Mouse (Mus musculus) MEL (cell line): Measurements from ENCODE around the gene Gyg. TPM values are rescaled to one million over a fixed set of nuclear protein-coding genes. Genes with fewer than 3 reads are reported as not detected.

ENCODE experiments used
- DNase-seq: peaks from one replicate; pipeline ENCODE4 v3.0.0; 2011; ENCODE audit warnings: low read depth, low spot score
- H3K27ac ChIP-seq: 2 replicates; pipeline ENCODE4 v1.5.1; 2012; ENCODE audit warnings: low read depth, mild to moderate bottlenecking, control low read depth, low read length, moderate library complexity; ENCODE audit not compliant: control insufficient read depth
- H3K27me3 ChIP-seq, 2 experiments: fragments of 150-350 bp in 1 of 2; sonication (generic) in 1 of 2; 2 replicates each; pipeline ENCODE4 v1.6.1; 2012; ENCODE audit warnings: low read length in 2 of 2, mild to moderate bottlenecking in 2 of 2, improper control_type of control experiment in 1 of 2, moderate library complexity in 1 of 2; ENCODE audit not compliant: insufficient read depth in 2 of 2, control insufficient read depth in 1 of 2
- H3K36me3 ChIP-seq, 2 experiments: 2 replicates each; pipeline ENCODE4 v1.6.1; 2012 to 2014; ENCODE audit warnings: low read length in 2 of 2, improper control_type of control experiment in 1 of 2, inconsistent platforms in 1 of 2, mild to moderate bottlenecking in 1 of 2; ENCODE audit not compliant: insufficient read depth in 2 of 2, control insufficient read depth in 1 of 2
- H3K4me1 ChIP-seq, 2 experiments: fragments of 150-350 bp in 1 of 2; sonication (generic) in 1 of 2; 2 replicates each; pipeline ENCODE4 v1.6.1; 2012; ENCODE audit warnings: low read length in 2 of 2, improper control_type of control experiment in 1 of 2, mild to moderate bottlenecking in 1 of 2; ENCODE audit not compliant: insufficient read depth in 2 of 2, control insufficient read depth in 1 of 2
- H3K4me3 ChIP-seq, 2 experiments: fragments of 150-350 bp in 1 of 2; sonication (generic) in 1 of 2; 2 replicates each; pipeline ENCODE4 v1.5.1; 2012; ENCODE audit warnings: low read depth in 2 of 2, low read length in 2 of 2, mild to moderate bottlenecking in 2 of 2, moderate library complexity in 2 of 2, control low read depth in 1 of 2, improper control_type of control experiment in 1 of 2; ENCODE audit not compliant: control insufficient read depth in 1 of 2, insufficient read depth in 1 of 2
- H3K79me2 ChIP-seq: 2 replicates; pipeline ENCODE4 v1.6.1; 2012; ENCODE audit warnings: mild to moderate bottlenecking, low read length, moderate library complexity; ENCODE audit not compliant: control insufficient read depth, poor library complexity, insufficient read depth
- H3K9ac ChIP-seq: 2 replicates; pipeline ENCODE4 v1.6.1; 2012; ENCODE audit warnings: low read depth, mild to moderate bottlenecking, control low read depth, low read length, moderate library complexity; ENCODE audit not compliant: control insufficient read depth, poor library complexity, severe bottlenecking
- H3K9me3 ChIP-seq: fragments of 150-350 bp; sonication (generic); replicated peaks from 2 replicates; pipeline ENCODE4 v1.6.1; 2012; ENCODE audit warnings: mild to moderate bottlenecking, low read length, improper control_type of control experiment, moderate library complexity; ENCODE audit not compliant: insufficient read depth
- BHLHE40 ChIP-seq: IDR thresholded peaks from 2 replicates; pipeline ENCODE4 v1.6.1; 2012; ENCODE audit warnings: low read depth, mild to moderate bottlenecking, inconsistent platforms, low read length, improper control_type of control experiment, borderline replicate concordance
- CHD1 ChIP-seq: IDR thresholded peaks from 2 replicates; pipeline ENCODE4 v1.6.1; 2012; ENCODE audit warnings: low read depth, mild to moderate bottlenecking, inconsistent platforms, low read length, improper control_type of control experiment
- CHD2 ChIP-seq: IDR thresholded peaks from 2 replicates; pipeline ENCODE4 v1.6.1; 2011; ENCODE audit warnings: low read length, improper control_type of control experiment
- CTCF ChIP-seq, 3 experiments: IDR thresholded peaks in 2 of 3; conservative IDR thresholded peaks in 1 of 3; 2 replicates each; pipeline ENCODE4 v1.5.1; 2011 to 2012; ENCODE audit warnings: low read length in 3 of 3, low read depth in 2 of 3, mild to moderate bottlenecking in 2 of 3, improper control_type of control experiment in 1 of 3, inconsistent platforms in 1 of 3, mixed read lengths in 1 of 3, moderate library complexity in 1 of 3; ENCODE audit not compliant: control insufficient read depth in 1 of 3, insufficient read depth in 1 of 3, poor library complexity in 1 of 3, severe bottlenecking in 1 of 3
- E2F4 ChIP-seq: IDR thresholded peaks from 2 replicates; pipeline ENCODE4 v1.6.1; 2011; ENCODE audit warnings: low read depth, low read length, improper control_type of control experiment, borderline replicate concordance
- ELF1 ChIP-seq: IDR thresholded peaks from 2 replicates; pipeline ENCODE4 v1.6.1; 2014; ENCODE audit warnings: low read depth, mild to moderate bottlenecking, inconsistent platforms, low read length, improper control_type of control experiment, moderate library complexity
- EP300 ChIP-seq, 2 experiments: IDR thresholded peaks; 2 replicates each; pipeline ENCODE4 v1.6.1; 2011; ENCODE audit warnings: improper control_type of control experiment in 2 of 2, low read length in 2 of 2, low read depth in 1 of 2, mild to moderate bottlenecking in 1 of 2
- GATA1 ChIP-seq: IDR thresholded peaks from 2 replicates; pipeline ENCODE4 v1.6.1; 2011; ENCODE audit warnings: low read depth, low read length, improper control_type of control experiment
- JUND ChIP-seq: IDR thresholded peaks from 2 replicates; pipeline ENCODE4 v1.6.1; 2011; ENCODE audit warnings: low read depth, mild to moderate bottlenecking, improper control_type of control experiment, low read length
- MAFK ChIP-seq: IDR thresholded peaks from 2 replicates; pipeline ENCODE4 v1.6.1; 2011; ENCODE audit warnings: low read depth, mild to moderate bottlenecking, low read length, improper control_type of control experiment, borderline replicate concordance
- MAX ChIP-seq: IDR thresholded peaks from 2 replicates; pipeline ENCODE4 v1.6.1; 2011; ENCODE audit warnings: low read length, improper control_type of control experiment
- MEF2A ChIP-seq: IDR thresholded peaks from 2 replicates; pipeline ENCODE4 v1.6.1; 2014; ENCODE audit warnings: low read depth, mild to moderate bottlenecking, inconsistent platforms, low read length, improper control_type of control experiment; ENCODE audit not compliant: poor library complexity, insufficient replicate concordance, severe bottlenecking; ENCODE audit errors: extremely low read depth
- MXI1 ChIP-seq: IDR thresholded peaks from 2 replicates; pipeline ENCODE4 v1.6.1; 2011; ENCODE audit warnings: mild to moderate bottlenecking, low read depth, low read length, improper control_type of control experiment
- MYB ChIP-seq: IDR thresholded peaks from 2 replicates; pipeline ENCODE4 v1.6.1; 2011; ENCODE audit warnings: mild to moderate bottlenecking, low read depth, low read length, improper control_type of control experiment
- POLR2A ChIP-seq, 2 experiments: IDR thresholded peaks; 2 replicates each; pipeline ENCODE4 v1.6.1; 2011 to 2012; ENCODE audit warnings: low read length in 2 of 2, mild to moderate bottlenecking in 2 of 2, control low read depth in 1 of 2, improper control_type of control experiment in 1 of 2, low read depth in 1 of 2, moderate library complexity in 1 of 2; ENCODE audit not compliant: control insufficient read depth in 1 of 2, insufficient read depth in 1 of 2, poor library complexity in 1 of 2
- RAD21 ChIP-seq: IDR thresholded peaks from 2 replicates; pipeline ENCODE4 v1.6.1; 2011; ENCODE audit warnings: mild to moderate bottlenecking, low read depth, low read length, improper control_type of control experiment
- SIN3A ChIP-seq: IDR thresholded peaks from 2 replicates; pipeline ENCODE4 v1.6.1; 2012; ENCODE audit warnings: low read length, improper control_type of control experiment, inconsistent platforms
- TAL1 ChIP-seq: IDR thresholded peaks from 2 replicates; pipeline ENCODE4 v1.6.1; 2012; ENCODE audit warnings: mild to moderate bottlenecking, inconsistent platforms, low read length, moderate library complexity, mixed read lengths
- TBP ChIP-seq: IDR thresholded peaks from 2 replicates; pipeline ENCODE4 v1.8.0; 2011; ENCODE audit warnings: low read depth, low read length, improper control_type of control experiment
- TCF12 ChIP-seq: IDR thresholded peaks from 2 replicates; pipeline ENCODE4 v1.6.1; 2014; ENCODE audit warnings: low read depth, mild to moderate bottlenecking, inconsistent platforms, low read length, improper control_type of control experiment, moderate library complexity
- USF1 ChIP-seq: IDR thresholded peaks from 2 replicates; pipeline ENCODE4 v1.6.1; 2014; ENCODE audit warnings: low read depth, mild to moderate bottlenecking, inconsistent platforms, low read length, improper control_type of control experiment, moderate library complexity
- ZC3H11A ChIP-seq: IDR thresholded peaks from 2 replicates; pipeline ENCODE4 v1.6.1; 2012; ENCODE audit warnings: low read depth, mild to moderate bottlenecking, inconsistent platforms, low read length, improper control_type of control experiment
- ZKSCAN1 ChIP-seq: IDR thresholded peaks from 2 replicates; pipeline ENCODE4 v1.6.1; 2012; ENCODE audit warnings: low read depth, mild to moderate bottlenecking, inconsistent platforms, low read length, improper control_type of control experiment, moderate library complexity
- ZMIZ1 ChIP-seq: IDR thresholded peaks from 2 replicates; pipeline ENCODE4 v1.6.1; 2012; ENCODE audit warnings: low read depth, mild to moderate bottlenecking, inconsistent platforms, low read length, improper control_type of control experiment, moderate library complexity
- ZNF384 ChIP-seq: IDR thresholded peaks from 2 replicates; pipeline ENCODE4 v1.6.1; 2012; ENCODE audit warnings: low read depth, mild to moderate bottlenecking, inconsistent platforms, low read length, improper control_type of control experiment
- polyA plus RNA-seq, 2 experiments: library from polyadenylated mRNA; stranded (reverse) in 1 of 2; unstranded in 1 of 2; fragments of >175 nt in 1 of 2; fragments of >200 nt in 1 of 2; gene quantifications; 2 replicates each; pipeline versions ENCODE4 v1.2.1 to v1.2.4; 2012; ENCODE audit warnings: low replicate concordance in 2 of 2, low read depth in 1 of 2; ENCODE audit not compliant: insufficient read length in 2 of 2, insufficient read depth in 1 of 2, missing spikeins in 1 of 2
- total RNA-seq: library from RNA; depleted of rRNA; stranded (reverse); fragments of 300-350 nt; gene quantifications from 2 replicates; pipeline ENCODE4 v1.2.3, GENCODE M21; 2012

The Gyg gene
- total and polyA plus RNA-seq, 3 experiments = 23.8 to 207 (median 41.0) TPM

GRCm38 (mm10) chr3:20147647-20148046 lies 7.5 kb downstream of the Gyg start:
- peaks cover 3% of the 10 kb centered on the region; the same call in 1 of the 2 replicates for H3K79me2 ChIP-seq
- no peaks in the 10 kb centered on the region for H3K27me3 ChIP-seq
- no peak for TF ChIP-seq E2F4
- no peak for TF ChIP-seq GATA1
- no peak for TF ChIP-seq CTCF (IDR thresholded peaks at IDR 0.05 in 2 of 3, conservative IDR thresholded peaks at IDR 0.05 in 1 of 3; ENCODE audit: control insufficient read depth in 1 of 3, insufficient read depth in 1 of 3, low read depth in 2 of 3, low read length in 3 of 3, poor library complexity in 1 of 3, severe bottlenecking in 1 of 3)
- TF ChIP-seq, all 39 proteins: peak for 0
- no peaks in the 10 kb centered on the region for H3K9me3 ChIP-seq
- DNase-seq = no peak
- H3K4me1 ChIP-seq = peaks cover 0 to 8% of the 10 kb centered on the region in 2 experiments; a peak in 2 of 4 replicates
- H3K36me3 ChIP-seq = peaks cover 5 to 8% of the 10 kb centered on the region in 2 experiments; a peak in 3 of 4 replicates
- H3K27ac ChIP-seq = no peak overlapping the region
- no peak overlapping the region for H3K9ac ChIP-seq
- H3K4me3 ChIP-seq = no peak overlapping the region

GRCm38 (mm10) chr3:20146884-20147395 lies 8.2 kb downstream of the Gyg start:
- H3K27ac ChIP-seq = no peak overlapping the region
- H3K36me3 ChIP-seq = peaks cover 5 to 8% of the 10 kb centered on the region in 2 experiments; a peak in 3 of 4 replicates
- H3K9me3 ChIP-seq = no peaks in the 10 kb centered on the region
- DNase-seq = no peak
- H3K4me1 ChIP-seq = peaks cover 0 to 8% of the 10 kb centered on the region in 2 experiments; a peak in 2 of 4 replicates
- H3K27me3 ChIP-seq = no peaks in the 10 kb centered on the region
- no peaks in the 10 kb centered on the region for H3K79me2 ChIP-seq
- no peak overlapping the region for H3K9ac ChIP-seq
- TF ChIP-seq E2F4 (no peak), ZNF384 (no peak)
- no peak overlapping the region for H3K4me3 ChIP-seq

- H3K27ac ChIP-seq = no peak overlapping the region
- H3K9ac ChIP-seq = no peak overlapping the region
- peaks cover 5 to 8% of the 10 kb centered on the region in 2 experiments; a peak in 3 of 4 replicates for H3K36me3 ChIP-seq
- H3K4me3 ChIP-seq = no peak overlapping the region
- peak; percentile 42 for DNase-seq
- H3K79me2 ChIP-seq = no peaks in the 10 kb centered on the region
- H3K9me3 ChIP-seq = no peaks in the 10 kb centered on the region
- no peaks in the 10 kb centered on the region for H3K27me3 ChIP-seq
- H3K4me1 ChIP-seq = peaks cover 0 to 8% of the 10 kb centered on the region in 2 experiments; a peak in 2 of 4 replicates
- no peak for TF ChIP-seq TBP
- no peak for TF ChIP-seq E2F4
- no peak for TF ChIP-seq MEF2A
- TF ChIP-seq USF1 = no peak
- no peak for TF ChIP-seq ZMIZ1
- no peak for TF ChIP-seq RAD21
- peak; percentile 70; the same call in 1 of the 2 replicates for TF ChIP-seq TCF12
- TF ChIP-seq TAL1 = no peak
- TF ChIP-seq GATA1 = peak; percentile 54; the same call in 1 of the 2 replicates
- TF ChIP-seq ZKSCAN1 = no peak
- TF ChIP-seq BHLHE40 = no peak
- TF ChIP-seq MAFK = no peak
- no peak for TF ChIP-seq CTCF (IDR thresholded peaks at IDR 0.05 in 2 of 3, conservative IDR thresholded peaks at IDR 0.05 in 1 of 3; ENCODE audit: control insufficient read depth in 1 of 3, insufficient read depth in 1 of 3, low read depth in 2 of 3, low read length in 3 of 3, poor library complexity in 1 of 3, severe bottlenecking in 1 of 3)
- TF ChIP-seq ZNF384 = no peak
- no peak for TF ChIP-seq CHD2
- TF ChIP-seq MYB = no peak
- TF ChIP-seq POLR2A (IDR thresholded peaks at IDR 0.05; ENCODE audit: control insufficient read depth in 1 of 2, insufficient read depth in 1 of 2, low read depth in 1 of 2, low read length in 2 of 2, poor library complexity in 1 of 2) = no peak
- no peak for TF ChIP-seq SIN3A
- TF ChIP-seq JUND = no peak
- no peak for TF ChIP-seq ZC3H11A
- peak; percentile 32 to 62; a peak in 3 of 4 replicates for TF ChIP-seq EP300 (IDR thresholded peaks at IDR 0.05; ENCODE audit: low read depth in 1 of 2, low read length in 2 of 2)
- no peak for TF ChIP-seq ELF1
- no peak for TF ChIP-seq MXI1
- TF ChIP-seq MAX = no peak
- no peak for TF ChIP-seq CHD1
Measured at GRCm38 (mm10) chr3:20145696-20146113, 9.4 kb downstream of the Gyg start.
